Mouse (Mus musculus): ENCODE results near the gene Bola3.

GRCm38 (mm10) chr6:83315293-83315692 is 33.7 kb upstream of the Bola3 start:
- TF ChIP-seq CTCF (IDR thresholded peaks at IDR 0.05; ENCODE audit: extremely low read depth, insufficient read depth, low read length): no peak
- no peak for TF ChIP-seq POLR2A (IDR thresholded peaks at IDR 0.05; ENCODE audit: extremely low read depth, insufficient read depth, low read length)
